Mouse (Mus musculus): ENCODE results near the gene Prkcsh. TPM values are rescaled to one million over a fixed set of nuclear protein-coding genes. Genes with fewer than 3 reads are reported as not detected.

The Prkcsh gene
- polyA plus RNA-seq, 1 experiment = 103 TPM

- peak overlapping the region; percentile 23 for H3K4me3 ChIP-seq (ENCODE audit: insufficient read depth, low read length)
- TF ChIP-seq CTCF (IDR thresholded peaks at IDR 0.05; ENCODE audit: extremely low read depth, insufficient read depth, low read length) = no peak
- TF ChIP-seq POLR2A (IDR thresholded peaks at IDR 0.05; ENCODE audit: extremely low read depth, insufficient read depth, low read length) = no peak
- H3K4me1 ChIP-seq (ENCODE audit: control insufficient read depth, insufficient read depth, low read length) = no peaks in the 10 kb centered on the region
- no peak overlapping the region for H3K27ac ChIP-seq (ENCODE audit: insufficient read depth, low read length)
Observed at GRCm38 (mm10) chr9:21961366-21961980, 41.1 kb upstream of the Prkcsh start.

GRCm38 (mm10) chr9:21962010-21962409 is 40.6 kb upstream of the Prkcsh start:
- H3K4me3 ChIP-seq (ENCODE audit: insufficient read depth, low read length) = peak overlapping the region; percentile 23
- no peak overlapping the region for H3K27ac ChIP-seq (ENCODE audit: insufficient read depth, low read length)
- no peaks in the 10 kb centered on the region for H3K4me1 ChIP-seq (ENCODE audit: control insufficient read depth, insufficient read depth, low read length)
- TF ChIP-seq POLR2A (IDR thresholded peaks at IDR 0.05; ENCODE audit: extremely low read depth, insufficient read depth, low read length) (no peak), CTCF (IDR thresholded peaks at IDR 0.05; ENCODE audit: extremely low read depth, insufficient read depth, low read length) (no peak)

GRCm38 (mm10) chr9:21962416-21963059 is 40.1 kb upstream of the Prkcsh start:
- TF ChIP-seq CTCF (IDR thresholded peaks at IDR 0.05; ENCODE audit: extremely low read depth, insufficient read depth, low read length) = no peak
- no peak for TF ChIP-seq POLR2A (IDR thresholded peaks at IDR 0.05; ENCODE audit: extremely low read depth, insufficient read depth, low read length)
- no peaks in the 10 kb centered on the region for H3K4me1 ChIP-seq (ENCODE audit: control insufficient read depth, insufficient read depth, low read length)
- peak overlapping the region; percentile 23 for H3K4me3 ChIP-seq (ENCODE audit: insufficient read depth, low read length)
- H3K27ac ChIP-seq (ENCODE audit: insufficient read depth, low read length) = peak overlapping the region; percentile 51

GRCm38 (mm10) chr9:21963417-21963816 is 39.2 kb upstream of the Prkcsh start, which contains the start of gene Epor:
Gene Epor, minus strand, starts transcription at chr9:21963506.
- Histone ChIP-seq H3K4me1 (ENCODE audit: control insufficient read depth, insufficient read depth, low read length) (no peaks in the 10 kb centered on the region), H3K27ac (ENCODE audit: insufficient read depth, low read length) (peak within 1 kb of the TSS; percentile 51), H3K4me3 (ENCODE audit: insufficient read depth, low read length) (peak within 1 kb of the TSS; percentile 23)
- TF ChIP-seq POLR2A (IDR thresholded peaks at IDR 0.05; ENCODE audit: extremely low read depth, insufficient read depth, low read length) = no peak
- TF ChIP-seq CTCF (IDR thresholded peaks at IDR 0.05; ENCODE audit: extremely low read depth, insufficient read depth, low read length) = no peak

GRCm38 (mm10) chr9:21968883-21969282 is 33.7 kb upstream of the Prkcsh start:
- TF ChIP-seq POLR2A (IDR thresholded peaks at IDR 0.05; ENCODE audit: extremely low read depth, insufficient read depth, low read length) = no peak

GRCm38 (mm10) chr9:21969304-21969703 is 33.3 kb upstream of the Prkcsh start:
- Histone ChIP-seq H3K4me1 (ENCODE audit: control insufficient read depth, insufficient read depth, low read length) (no peaks in the 10 kb centered on the region), H3K27ac (ENCODE audit: insufficient read depth, low read length) (no peak overlapping the region), H3K4me3 (ENCODE audit: insufficient read depth, low read length) (no peak overlapping the region)
- TF ChIP-seq CTCF (IDR thresholded peaks at IDR 0.05; ENCODE audit: extremely low read depth, insufficient read depth, low read length) (no peak), POLR2A (IDR thresholded peaks at IDR 0.05; ENCODE audit: extremely low read depth, insufficient read depth, low read length) (no peak)

More at GRCm38 (mm10) chr9:21968883-21969282, 33.7 kb upstream of the Prkcsh start:
- H3K27ac ChIP-seq (ENCODE audit: insufficient read depth, low read length) = no peak overlapping the region
- H3K4me1 ChIP-seq (ENCODE audit: control insufficient read depth, insufficient read depth, low read length) = no peaks in the 10 kb centered on the region
- H3K4me3 ChIP-seq (ENCODE audit: insufficient read depth, low read length) = no peak overlapping the region

- no peak overlapping the region for H3K4me3 ChIP-seq (ENCODE audit: insufficient read depth, low read length)
- TF ChIP-seq POLR2A (IDR thresholded peaks at IDR 0.05; ENCODE audit: extremely low read depth, insufficient read depth, low read length) = no peak
- no peak for TF ChIP-seq CTCF (IDR thresholded peaks at IDR 0.05; ENCODE audit: extremely low read depth, insufficient read depth, low read length)
- H3K4me1 ChIP-seq (ENCODE audit: control insufficient read depth, insufficient read depth, low read length) = no peaks in the 10 kb centered on the region
- H3K27ac ChIP-seq (ENCODE audit: insufficient read depth, low read length) = no peak overlapping the region
Observed at GRCm38 (mm10) chr9:21976626-21977175, 25.9 kb upstream of the Prkcsh start.

- TF ChIP-seq CTCF (IDR thresholded peaks at IDR 0.05; ENCODE audit: extremely low read depth, insufficient read depth, low read length) (no peak), POLR2A (IDR thresholded peaks at IDR 0.05; ENCODE audit: extremely low read depth, insufficient read depth, low read length) (no peak)
- no peak overlapping the region for H3K27ac ChIP-seq (ENCODE audit: insufficient read depth, low read length)
Observed at GRCm38 (mm10) chr9:21977331-21977730, 25.3 kb upstream of the Prkcsh start.

GRCm38 (mm10) chr9:21977972-21978371 is 24.6 kb upstream of the Prkcsh start:
- TF ChIP-seq CTCF (IDR thresholded peaks at IDR 0.05; ENCODE audit: extremely low read depth, insufficient read depth, low read length) (peak; percentile 48), POLR2A (IDR thresholded peaks at IDR 0.05; ENCODE audit: extremely low read depth, insufficient read depth, low read length) (no peak)
- Histone ChIP-seq H3K4me1 (ENCODE audit: control insufficient read depth, insufficient read depth, low read length) (no peaks in the 10 kb centered on the region), H3K27ac (ENCODE audit: insufficient read depth, low read length) (no peak overlapping the region), H3K4me3 (ENCODE audit: insufficient read depth, low read length) (no peak overlapping the region)

More at GRCm38 (mm10) chr9:21977331-21977730, 25.3 kb upstream of the Prkcsh start:
- Histone ChIP-seq H3K4me1 (ENCODE audit: control insufficient read depth, insufficient read depth, low read length) (no peaks in the 10 kb centered on the region), H3K4me3 (ENCODE audit: insufficient read depth, low read length) (no peak overlapping the region)

All from cortical plate, adult 2 months (tissue).